Mouse (Mus musculus): Measurements from ENCODE around the gene 1600014C23Rik.
A peak's percentile ranks its signal among the peaks of the same experiment; 100 is the strongest.

Gene 1600014C23Rik

DNA sequence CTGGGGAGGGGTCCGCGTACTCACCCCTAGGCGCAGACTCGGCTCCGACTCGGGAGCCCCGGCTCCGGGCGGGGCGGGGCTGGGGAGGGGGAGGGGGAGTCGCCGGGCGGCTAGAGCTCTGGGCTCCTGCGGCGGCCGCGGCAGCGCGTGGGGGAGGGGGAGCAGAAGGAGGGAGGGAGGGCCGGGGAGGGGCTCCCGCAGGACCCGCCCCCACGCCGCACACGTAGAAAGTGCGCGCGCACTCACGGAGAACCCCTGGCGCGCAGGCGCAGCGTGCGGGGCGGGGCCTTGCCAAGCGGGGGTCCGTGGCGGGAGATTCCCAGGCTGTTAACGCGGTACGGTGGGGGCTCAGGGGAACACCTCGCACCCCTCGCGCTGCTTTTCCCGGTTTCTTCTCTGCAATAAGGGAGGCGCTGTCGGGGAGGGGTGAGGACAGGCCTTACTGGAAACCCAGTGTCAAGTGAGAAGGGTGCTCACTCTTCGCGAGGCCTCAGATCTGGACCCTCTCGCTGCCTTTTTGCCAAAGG is 47.5 kb downstream of the 1600014C23Rik start, which contains the start of gene Mrpl14:
Mrpl14 (plus strand) TSS at position 230 of the 527 bp plus-strand sequence.
- DNase-seq, result peak; percentile 95 to 97

DNA sequence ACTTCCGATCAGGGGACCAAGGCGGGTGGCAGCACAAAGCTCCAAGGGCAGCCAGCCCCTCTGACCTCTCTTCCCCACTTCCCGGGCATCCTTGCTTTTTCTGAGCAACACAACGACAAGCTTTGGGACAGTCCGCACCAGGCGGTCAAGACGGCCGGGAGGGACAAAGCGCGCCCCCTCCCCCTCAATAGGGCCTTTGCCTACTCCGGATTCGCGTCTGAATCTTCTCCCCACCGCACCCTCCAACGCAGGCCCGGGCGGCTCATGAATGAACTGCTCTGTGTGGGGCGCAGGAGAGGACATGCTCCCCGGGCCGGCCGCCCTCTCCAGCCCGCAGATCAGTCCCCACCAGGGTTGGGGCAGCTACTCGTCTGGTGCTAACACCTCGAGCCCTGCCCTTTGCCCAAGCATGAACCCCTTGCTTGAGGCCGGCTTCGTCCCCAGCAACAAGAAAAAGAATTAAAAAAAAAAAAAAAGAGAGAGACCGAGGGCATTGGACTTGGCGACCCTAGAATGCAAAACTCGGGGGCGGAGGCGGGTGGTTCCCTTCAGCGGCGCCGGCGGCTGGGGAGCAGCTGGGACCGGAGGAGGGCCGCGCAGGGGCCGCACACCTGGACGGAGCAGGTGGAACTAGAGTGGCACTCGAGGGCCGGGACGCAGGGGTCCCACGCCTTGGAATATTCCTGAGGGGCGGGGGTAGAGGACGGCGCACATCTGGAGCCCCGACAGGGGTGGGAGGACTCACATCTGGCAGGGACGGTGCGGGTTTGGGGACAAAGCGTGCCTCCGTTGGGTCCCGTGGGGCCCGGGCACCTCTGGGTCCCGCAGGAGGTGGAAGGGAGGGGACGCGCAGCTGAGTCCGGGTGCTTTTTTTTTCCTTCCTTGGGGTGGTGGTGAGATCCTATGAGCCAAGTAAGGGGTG is 48.2 kb downstream of the 1600014C23Rik start:
- DNase-seq, result peak; percentile 46 to 72

DNA sequence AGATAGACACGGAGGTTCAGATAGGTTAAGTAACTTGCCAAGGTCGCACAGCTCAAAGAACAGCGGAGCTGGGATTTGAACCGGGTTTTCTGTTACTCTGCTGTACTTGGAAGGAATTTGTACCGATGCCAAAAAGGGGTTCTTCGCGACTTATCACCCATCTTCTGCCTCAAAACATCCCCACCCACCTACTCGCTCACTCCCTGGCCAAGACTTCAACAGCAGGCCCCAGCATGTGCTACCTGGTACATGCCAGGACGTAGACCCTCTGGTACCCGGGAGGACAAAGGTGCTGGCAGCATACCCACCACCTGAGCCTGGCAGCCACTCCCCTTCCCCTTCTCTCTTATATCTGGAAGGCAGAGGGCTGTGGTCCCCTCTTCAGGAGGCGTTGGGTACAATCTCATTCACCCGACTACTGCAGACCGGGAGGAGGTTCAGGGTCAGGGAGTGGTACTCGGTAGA is 48.9 kb downstream of the 1600014C23Rik start:
- no peak for DNase-seq

Measured in kidney, postnatal 25 days (tissue).